Mouse (Mus musculus): ENCODE results near the gene Ccpg1os.

The Ccpg1os gene

GRCm38 (mm10) chr9:72987703-72988102 is 2.5 kb upstream of the Ccpg1os start:
- DNase-seq (ENCODE audit: low read depth, low spot score), result no peak

DNA sequence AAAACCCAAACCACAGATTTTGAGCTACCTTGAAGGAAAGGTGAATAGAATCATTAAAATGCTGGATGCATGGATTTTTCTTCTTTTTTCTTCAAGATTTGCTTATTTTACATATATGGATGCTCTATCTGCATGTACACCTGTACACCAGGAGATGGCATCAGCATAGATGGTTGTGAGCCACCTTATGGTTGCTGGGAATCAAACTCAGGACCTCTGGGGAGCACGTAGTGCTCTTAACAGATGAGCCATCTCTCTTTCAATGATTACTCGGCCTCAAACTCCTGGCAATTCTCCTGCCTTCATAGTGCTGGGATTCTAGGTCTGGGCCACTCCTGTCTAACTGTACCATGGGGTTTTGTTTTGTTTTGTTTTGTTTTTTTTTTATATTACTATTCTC is 2.1 kb downstream of the Ccpg1os start:
- DNase-seq (ENCODE audit: low read depth, low spot score), result no peak

- no peak for DNase-seq (ENCODE audit: low read depth, low spot score)
Measured at GRCm38 (mm10) chr9:72975242-72975641, 9.9 kb downstream of the Ccpg1os start.

DNA sequence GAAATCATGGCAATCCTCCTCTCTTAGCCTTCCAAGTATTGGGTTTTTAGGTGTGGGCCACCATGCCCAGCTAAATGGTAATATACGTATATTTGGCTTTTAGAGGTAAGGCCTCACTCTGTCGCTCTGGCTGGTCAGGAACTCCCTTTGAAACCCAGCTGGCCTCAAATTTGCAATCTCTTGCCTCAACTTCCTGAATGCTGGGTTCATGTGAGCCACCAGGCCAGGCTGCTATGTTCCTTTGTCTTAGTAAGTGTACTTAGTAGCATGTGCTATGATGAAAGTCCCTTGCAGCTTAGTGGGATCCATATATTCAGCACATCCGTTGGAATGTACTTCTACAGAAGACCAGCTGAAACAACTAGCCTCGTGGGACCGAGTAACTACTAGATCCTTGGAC is 10.4 kb downstream of the Ccpg1os start:
- no peak for DNase-seq (ENCODE audit: low read depth, low spot score)

GRCm38 (mm10) chr9:72972984-72973383 is 12.2 kb downstream of the Ccpg1os start:
- DNase-seq (ENCODE audit: low read depth, low spot score), result no peak

GRCm38 (mm10) chr9:72972435-72972834 is 12.7 kb downstream of the Ccpg1os start:
- no peak for DNase-seq (ENCODE audit: low read depth, low spot score)

DNA sequence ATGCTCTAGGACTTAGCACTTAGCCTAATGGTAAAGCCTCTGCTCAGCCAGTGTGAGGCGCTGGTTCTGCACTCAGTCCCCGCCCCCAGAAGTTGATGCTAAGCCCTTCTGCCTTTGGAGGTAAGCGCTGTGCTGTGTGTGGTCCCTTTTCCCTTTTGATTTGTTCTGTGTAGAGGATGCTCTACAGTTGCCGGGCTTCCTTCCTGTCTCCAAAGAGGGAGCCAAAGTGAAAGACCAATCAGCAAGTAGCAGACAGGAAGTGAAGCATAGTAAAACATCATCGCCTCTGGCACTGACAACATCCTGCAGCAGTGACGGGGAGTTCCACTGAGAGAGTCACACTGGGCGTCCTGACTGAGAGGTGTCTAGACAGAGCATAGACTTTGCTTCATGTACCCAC is 15.3 kb downstream of the Ccpg1os start:
- DNase-seq (ENCODE audit: low read depth, low spot score), result no peak

GRCm38 (mm10) chr9:72968349-72969061 is 16.7 kb downstream of the Ccpg1os start:
- DNase-seq (ENCODE audit: low read depth, low spot score), result peak; percentile 30

DNA sequence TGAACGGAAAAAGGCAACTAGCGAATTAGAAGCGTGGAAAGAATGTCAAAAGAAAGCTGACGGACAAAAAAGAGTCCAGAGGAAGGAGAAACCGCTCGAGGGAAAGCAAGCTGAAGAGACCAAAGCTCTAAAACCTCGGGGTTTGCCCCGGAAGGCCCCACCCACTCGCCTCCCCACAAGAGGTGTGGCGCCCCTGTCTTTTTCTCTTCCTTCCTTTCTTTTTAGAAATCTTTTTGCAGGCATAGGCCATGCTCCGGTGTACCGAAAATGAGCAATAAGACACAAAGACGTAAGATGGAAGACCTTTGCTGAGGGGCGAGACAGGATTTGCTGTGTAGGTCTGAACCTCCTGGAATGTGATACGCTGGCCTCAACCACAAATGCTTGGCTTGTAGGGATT is 23.2 kb downstream of the Ccpg1os start:
- DNase-seq (ENCODE audit: low read depth, low spot score), result no peak

- DNase-seq (ENCODE audit: low read depth, low spot score), result no peak
Measured at GRCm38 (mm10) chr9:72961346-72961745, 23.8 kb downstream of the Ccpg1os start.

DNA sequence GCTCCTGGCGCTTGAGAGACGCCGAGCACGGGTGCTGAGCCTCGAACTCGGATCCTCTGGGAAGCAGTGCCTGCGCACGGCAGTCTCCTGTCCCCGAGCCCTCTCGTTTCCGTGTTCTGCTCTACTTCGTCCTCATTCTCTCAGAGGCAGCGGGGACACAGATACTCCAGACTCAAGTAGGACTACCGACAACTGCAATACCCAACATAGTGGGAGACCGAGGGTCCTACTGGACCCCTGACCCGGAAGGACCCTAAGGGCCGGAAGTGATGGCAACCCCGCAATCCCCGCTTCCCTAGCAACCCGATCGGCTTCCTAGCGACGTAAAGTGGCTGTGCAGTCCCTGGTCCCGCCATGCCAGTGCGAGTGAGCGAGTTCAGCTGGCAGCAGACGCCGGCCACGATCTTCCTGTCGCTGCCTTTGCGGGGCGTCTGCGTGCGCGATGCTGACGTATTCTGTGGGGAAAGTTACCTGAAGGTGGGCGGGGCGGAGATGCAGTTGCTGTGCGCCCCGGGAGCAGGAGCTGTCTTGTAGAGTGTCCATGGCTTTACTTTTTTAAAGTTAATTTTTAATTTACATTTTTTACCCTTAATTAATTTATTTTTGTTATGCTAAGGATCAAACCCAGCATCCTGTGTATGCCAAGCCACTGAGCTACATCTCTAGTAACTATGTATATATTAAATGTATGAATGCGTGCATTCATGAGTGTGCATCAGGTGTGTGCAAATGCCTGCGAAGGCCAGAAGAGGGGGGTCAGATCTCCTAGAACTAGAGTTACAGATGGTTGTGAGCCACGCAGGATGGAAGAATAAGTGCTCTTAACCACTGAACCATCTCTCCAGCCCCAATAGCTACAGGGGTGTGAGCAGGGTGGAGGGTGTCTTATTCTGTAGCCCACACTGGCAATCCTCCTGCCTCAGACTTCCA is 26.4 kb downstream of the Ccpg1os start, which contains the start of the genes Dyx1c1 and Gm44503:
Dyx1c1 (plus strand) TSS at position 265 of the 930 bp plus-strand sequence.
Gm44503 (plus strand) TSS at position 332 of the 930 bp plus-strand sequence.
- peak; percentile 69 for DNase-seq (ENCODE audit: low read depth, low spot score)

GRCm38 (mm10) chr9:72955546-72955945 is 29.6 kb downstream of the Ccpg1os start:
- DNase-seq (ENCODE audit: low read depth, low spot score), result peak; percentile 38

GRCm38 (mm10) chr9:72954746-72955145 is 30.4 kb downstream of the Ccpg1os start:
- no peak for DNase-seq (ENCODE audit: low read depth, low spot score)

- DNase-seq (ENCODE audit: low read depth, low spot score), result no peak
Measured at GRCm38 (mm10) chr9:72949572-72949971, 35.6 kb downstream of the Ccpg1os start.

DNA sequence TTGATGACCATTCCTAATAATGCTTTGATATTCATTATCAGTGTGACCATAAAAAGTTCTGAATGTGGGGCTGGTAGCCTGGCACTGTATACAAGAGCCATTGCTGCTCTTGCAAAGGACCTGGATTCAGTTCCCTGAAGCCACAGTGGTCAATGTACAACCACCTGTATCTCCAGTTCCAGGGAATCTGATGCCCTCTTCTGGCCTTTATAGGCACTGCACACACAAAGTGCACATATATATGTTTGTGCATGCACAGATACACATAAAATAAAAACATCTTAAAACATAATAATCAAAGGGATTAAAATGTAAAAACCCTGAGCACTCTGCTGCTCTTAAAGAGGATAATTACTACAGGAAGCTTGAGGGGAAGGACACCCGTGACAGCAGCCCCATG is 38.2 kb downstream of the Ccpg1os start:
- no peak for DNase-seq (ENCODE audit: low read depth, low spot score)

GRCm38 (mm10) chr9:72944286-72944685 is 40.9 kb downstream of the Ccpg1os start:
- DNase-seq (ENCODE audit: low read depth, low spot score), result no peak

GRCm38 (mm10) chr9:72943424-72943823 is 41.8 kb downstream of the Ccpg1os start:
- no peak for DNase-seq (ENCODE audit: low read depth, low spot score)

DNA sequence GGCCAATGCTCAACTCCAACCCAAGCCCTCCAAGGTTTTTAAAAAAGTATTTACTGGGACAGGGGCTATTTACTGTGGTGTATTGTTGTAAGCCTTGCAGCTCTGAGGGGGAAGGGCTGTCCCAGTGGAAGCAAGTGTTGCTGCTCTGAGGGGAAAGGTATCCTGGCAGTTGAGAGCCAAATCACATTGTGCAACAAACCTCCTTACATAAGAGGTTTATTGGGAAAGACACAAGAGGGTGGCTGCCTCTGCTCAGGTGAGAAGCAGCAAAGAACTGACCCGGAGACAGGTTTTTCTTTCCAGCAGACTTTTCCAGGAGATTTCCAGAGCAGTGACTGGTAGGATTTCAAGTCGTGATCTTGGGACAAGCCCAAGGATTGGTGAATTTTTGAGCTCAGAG is 48.9 kb downstream of the Ccpg1os start:
- no peak for DNase-seq (ENCODE audit: low read depth, low spot score)

GRCm38 (mm10) chr9:72935309-72935708 is 49.9 kb downstream of the Ccpg1os start:
- no peak for DNase-seq (ENCODE audit: low read depth, low spot score)

DNA sequence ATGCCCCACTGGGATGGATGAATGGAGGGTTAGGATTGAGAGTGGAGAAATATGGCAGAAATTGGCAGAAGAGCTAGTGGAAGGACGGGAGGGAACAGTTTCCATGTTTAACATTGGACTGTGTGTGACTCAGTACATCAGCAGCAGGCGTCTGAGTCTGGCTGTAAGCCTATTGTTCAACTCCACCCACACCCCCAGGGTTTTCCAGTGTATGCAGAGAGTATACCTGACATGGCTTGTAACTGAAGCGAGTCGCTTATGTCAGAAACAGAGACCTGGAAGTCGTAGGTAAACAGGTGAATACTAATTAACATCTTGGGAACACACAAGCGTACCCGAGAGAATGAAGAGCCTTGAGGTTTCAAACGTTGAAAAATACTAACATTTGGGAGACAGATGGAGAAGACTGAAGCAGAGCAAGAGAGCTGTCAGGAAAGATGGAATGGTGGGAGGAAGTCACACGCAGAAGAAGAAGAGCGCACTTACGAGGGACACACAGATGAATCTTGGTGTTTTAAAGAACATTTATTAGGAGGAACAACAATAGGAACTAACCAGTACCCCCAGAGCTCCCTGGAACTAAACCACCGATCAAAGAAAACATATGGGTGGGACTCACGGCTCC is 53.9 kb downstream of the Ccpg1os start:
- DNase-seq (ENCODE audit: low read depth, low spot score), result no peak
